Mouse (Mus musculus): Measurements from ENCODE around the gene Qtrt2. TPM values are rescaled to one million over a fixed set of nuclear protein-coding genes. Genes with fewer than 3 reads are reported as not detected.

Qtrt2 gene
- polyA plus RNA-seq, 1 experiment, result 24.0 TPM

- Histone ChIP-seq H3K27ac (ENCODE audit: insufficient read depth, low read length) (no peak overlapping the region), H3K4me3 (ENCODE audit: insufficient read depth, low read length) (no peak overlapping the region), H3K4me1 (ENCODE audit: control insufficient read depth, insufficient read depth, low read length) (no peaks in the 10 kb centered on the region)
- TF ChIP-seq CTCF (IDR thresholded peaks at IDR 0.05; ENCODE audit: borderline replicate concordance, insufficient read depth, low read length), result no peak
- TF ChIP-seq POLR2A (IDR thresholded peaks at IDR 0.05; ENCODE audit: low read depth, low read length), result no peak
Observed at GRCm38 (mm10) chr16:43849839-43850238, 76.8 kb downstream of the Qtrt2 start.

DNA sequence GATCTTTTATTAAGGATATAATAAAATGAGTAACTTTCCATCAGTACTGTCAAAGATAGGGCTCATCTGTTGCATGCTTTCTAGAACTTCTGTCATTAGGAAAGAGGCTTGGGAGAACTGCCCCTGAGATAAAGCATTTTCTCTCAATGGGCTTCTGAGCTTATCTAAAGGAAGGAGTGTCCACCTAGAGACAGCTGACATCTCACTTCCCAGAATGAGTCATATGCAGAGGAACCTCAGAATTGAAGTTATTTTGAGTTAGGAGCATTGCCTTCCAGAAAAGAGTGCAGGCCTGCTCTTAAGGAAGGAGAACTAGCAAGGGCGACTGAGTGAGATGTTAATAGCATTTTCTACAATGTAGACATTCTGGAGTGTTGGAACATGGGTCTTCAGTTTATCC lies 85.4 kb downstream of the Qtrt2 start:
- H3K27ac ChIP-seq (ENCODE audit: insufficient read depth, low read length), result no peak overlapping the region
- H3K4me1 ChIP-seq (ENCODE audit: control insufficient read depth, insufficient read depth, low read length), result no peaks in the 10 kb centered on the region

GRCm38 (mm10) chr16:43831957-43832356 lies 94.7 kb downstream of the Qtrt2 start:
- no peaks in the 10 kb centered on the region for H3K4me1 ChIP-seq (ENCODE audit: control insufficient read depth, insufficient read depth, low read length)
- TF ChIP-seq CTCF (IDR thresholded peaks at IDR 0.05; ENCODE audit: borderline replicate concordance, insufficient read depth, low read length) (no peak), POLR2A (IDR thresholded peaks at IDR 0.05; ENCODE audit: low read depth, low read length) (no peak)

More for the DNA sequence above, 85.4 kb downstream of the Qtrt2 start:
- H3K4me3 ChIP-seq (ENCODE audit: insufficient read depth, low read length), result no peak overlapping the region
- TF ChIP-seq CTCF (IDR thresholded peaks at IDR 0.05; ENCODE audit: borderline replicate concordance, insufficient read depth, low read length) (no peak), POLR2A (IDR thresholded peaks at IDR 0.05; ENCODE audit: low read depth, low read length) (no peak)

DNA sequence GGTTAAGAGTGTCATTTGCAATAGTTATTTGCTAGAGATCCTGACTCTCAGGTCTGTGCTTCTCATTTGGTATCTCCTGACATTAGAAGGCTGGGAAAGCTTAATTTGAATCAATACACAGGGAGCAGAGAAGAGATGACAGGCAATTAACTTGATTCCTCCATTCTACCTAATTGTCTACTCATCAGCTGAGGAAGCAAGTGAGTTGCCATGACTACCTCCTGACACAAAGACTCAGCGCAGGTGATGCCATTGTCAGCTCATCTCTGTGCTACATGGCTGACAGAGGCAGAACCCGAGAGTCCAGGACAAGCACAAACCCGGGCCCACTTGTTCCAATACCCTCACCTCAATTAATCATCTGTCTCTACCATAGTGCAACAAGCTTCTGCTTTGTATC lies 99.1 kb downstream of the Qtrt2 start:
- no peak overlapping the region for H3K4me3 ChIP-seq (ENCODE audit: insufficient read depth, low read length)
- TF ChIP-seq POLR2A (IDR thresholded peaks at IDR 0.05; ENCODE audit: low read depth, low read length) (no peak), CTCF (IDR thresholded peaks at IDR 0.05; ENCODE audit: borderline replicate concordance, insufficient read depth, low read length) (no peak)
- H3K27ac ChIP-seq (ENCODE audit: insufficient read depth, low read length), result no peak overlapping the region

More at GRCm38 (mm10) chr16:43831957-43832356, 94.7 kb downstream of the Qtrt2 start:
- Histone ChIP-seq H3K27ac (ENCODE audit: insufficient read depth, low read length) (no peak overlapping the region), H3K4me3 (ENCODE audit: insufficient read depth, low read length) (no peak overlapping the region)

DNA sequence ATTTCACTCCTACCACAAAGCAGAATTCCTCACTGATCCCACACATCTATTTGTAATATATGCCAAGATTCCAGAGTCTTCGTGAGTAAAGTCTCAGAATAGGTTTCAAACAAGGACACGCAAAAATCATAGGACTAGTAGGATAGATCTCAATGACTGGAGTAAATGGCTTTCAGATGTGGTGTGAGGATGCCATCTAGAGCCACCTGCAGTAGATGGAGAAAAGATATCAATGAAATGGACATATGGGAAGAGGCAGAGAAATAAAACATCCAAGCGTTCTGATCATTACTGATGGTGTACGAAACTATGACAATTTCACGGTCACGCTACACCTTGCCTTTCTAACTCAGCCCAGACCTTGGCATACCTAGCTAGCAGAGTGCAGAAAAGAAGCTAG lies 108.2 kb downstream of the Qtrt2 start:
- TF ChIP-seq CTCF (IDR thresholded peaks at IDR 0.05; ENCODE audit: borderline replicate concordance, insufficient read depth, low read length) (no peak), POLR2A (IDR thresholded peaks at IDR 0.05; ENCODE audit: low read depth, low read length) (no peak)
- no peak overlapping the region for H3K27ac ChIP-seq (ENCODE audit: insufficient read depth, low read length)

More for the DNA sequence above, 99.1 kb downstream of the Qtrt2 start:
- no peaks in the 10 kb centered on the region for H3K4me1 ChIP-seq (ENCODE audit: control insufficient read depth, insufficient read depth, low read length)

DNA sequence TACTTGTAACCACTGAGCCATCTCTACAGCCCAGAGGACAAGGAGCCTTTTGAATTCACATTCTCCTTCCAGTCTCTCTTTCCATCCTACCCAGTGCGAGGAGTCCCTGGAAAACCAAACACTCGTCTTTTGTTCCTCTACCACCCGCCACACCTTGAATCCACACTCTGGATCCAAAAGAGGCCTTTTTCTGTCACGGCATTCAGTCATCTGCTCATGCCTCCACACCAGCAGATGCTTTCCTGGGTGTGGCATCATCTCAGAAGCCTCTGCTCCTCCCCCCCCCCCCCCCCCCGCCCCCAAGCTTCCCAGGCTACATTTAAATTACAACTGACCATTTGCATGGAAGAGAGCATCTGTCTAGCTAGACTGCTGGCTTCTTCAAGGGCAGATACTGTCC lies 110.3 kb downstream of the Qtrt2 start:
- TF ChIP-seq POLR2A (IDR thresholded peaks at IDR 0.05; ENCODE audit: low read depth, low read length), result no peak
- TF ChIP-seq CTCF (IDR thresholded peaks at IDR 0.05; ENCODE audit: borderline replicate concordance, insufficient read depth, low read length), result no peak
- Histone ChIP-seq H3K27ac (ENCODE audit: insufficient read depth, low read length) (no peak overlapping the region), H3K4me3 (ENCODE audit: insufficient read depth, low read length) (no peak overlapping the region), H3K4me1 (ENCODE audit: control insufficient read depth, insufficient read depth, low read length) (no peaks in the 10 kb centered on the region)

More for the DNA sequence above, 108.2 kb downstream of the Qtrt2 start:
- Histone ChIP-seq H3K4me1 (ENCODE audit: control insufficient read depth, insufficient read depth, low read length) (no peaks in the 10 kb centered on the region), H3K4me3 (ENCODE audit: insufficient read depth, low read length) (no peak overlapping the region)

GRCm38 (mm10) chr16:43814644-43815043 lies 112.0 kb downstream of the Qtrt2 start:
- TF ChIP-seq CTCF (IDR thresholded peaks at IDR 0.05; ENCODE audit: borderline replicate concordance, insufficient read depth, low read length), result no peak
- no peak for TF ChIP-seq POLR2A (IDR thresholded peaks at IDR 0.05; ENCODE audit: low read depth, low read length)
- H3K27ac ChIP-seq (ENCODE audit: insufficient read depth, low read length), result no peak overlapping the region
- H3K4me1 ChIP-seq (ENCODE audit: control insufficient read depth, insufficient read depth, low read length), result no peaks in the 10 kb centered on the region
- no peak overlapping the region for H3K4me3 ChIP-seq (ENCODE audit: insufficient read depth, low read length)

Other genes starting within 250 kb of the Qtrt2 start
- gene Drd3, start 172.8 kb downstream of the Qtrt2 start, polyA plus RNA-seq (2011; ENCODE audit: insufficient read length, low read depth, missing spikeins), result not detected in 2 replicates
- gene Ccdc191, start 37.0 kb downstream of the Qtrt2 start, polyA plus RNA-seq (2011; ENCODE audit: insufficient read length, low read depth, missing spikeins), result 4.3 and 7.1 TPM in 2 replicates
- not detected in 2 replicates for gene Zdhhc23, start 53.0 kb upstream of the Qtrt2 start, polyA plus RNA-seq (2011; ENCODE audit: insufficient read length, low read depth, missing spikeins)
- gene Gramd1c, start 136.5 kb upstream of the Qtrt2 start, polyA plus RNA-seq (2011; ENCODE audit: insufficient read length, low read depth, missing spikeins), result 5.6 and 6.0 TPM in 2 replicates
- gene Atp6v1a, start 212.9 kb upstream of the Qtrt2 start, polyA plus RNA-seq (2011; ENCODE audit: insufficient read length, low read depth, missing spikeins), result 82.2 and 95.8 TPM in 2 replicates
- gene Naa50, start 213.0 kb upstream of the Qtrt2 start, polyA plus RNA-seq (2011; ENCODE audit: insufficient read length, low read depth, missing spikeins), result 88.7 and 110 TPM in 2 replicates
- 15.4 and 15.8 TPM in 2 replicates for gene Usf3, start 246.4 kb upstream of the Qtrt2 start, polyA plus RNA-seq (2011; ENCODE audit: insufficient read length, low read depth, missing spikeins)

Data from embryonic fibroblast, embryonic 13.5 days (primary cell).